Mouse (Mus musculus): ENCODE results near the gene Amn. TPM values are rescaled to one million over a fixed set of nuclear protein-coding genes. Genes with fewer than 3 reads are reported as not detected.

The Amn gene
- 127 and 1,225 TPM in 2 replicates for polyA plus RNA-seq (2012; rRNA removed)

DNA sequence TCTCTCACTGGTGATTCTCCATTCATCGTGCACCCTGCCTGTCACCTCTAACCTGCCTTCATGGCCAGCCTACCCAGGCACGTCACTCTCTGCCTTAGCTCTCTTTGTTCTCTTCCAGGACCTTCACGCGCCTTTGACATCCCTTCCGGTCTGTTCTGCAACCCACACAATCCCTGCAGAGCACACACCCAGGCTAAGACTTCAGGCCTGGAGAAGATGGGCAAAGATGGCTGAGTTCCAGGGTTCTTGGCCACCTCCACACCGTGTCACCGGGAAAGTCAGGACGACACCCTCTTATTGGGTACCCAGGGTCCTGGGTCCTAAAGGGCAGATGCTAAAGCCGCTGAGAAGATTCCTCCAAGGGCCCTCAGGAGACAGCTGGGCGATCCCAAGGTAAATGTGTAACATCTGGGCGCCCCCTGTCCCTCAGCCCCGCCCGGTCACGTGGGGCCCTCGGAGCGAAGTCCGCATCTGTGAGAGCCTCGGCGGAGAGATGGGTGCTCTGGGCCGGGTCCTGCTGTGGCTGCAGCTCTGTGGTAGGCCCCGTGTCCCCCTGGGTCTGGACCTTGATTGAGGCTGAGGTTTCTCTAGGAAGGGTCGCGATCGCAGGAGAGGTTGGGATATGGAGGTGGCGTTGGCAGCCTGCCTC, at the start of gene Amn:
Gene Amn, plus strand, starts transcription at position 467 of the 649 bp plus-strand sequence.
- peaks cover 12% of the 10 kb centered on the region; the same call in 1 of the 2 replicates for H3K27me3 ChIP-seq (ENCODE audit: control insufficient read depth, insufficient read depth, low read length)
- H3K4me1 ChIP-seq (ENCODE audit: control insufficient read depth, insufficient read depth, insufficient read length, low read length) = peaks cover 42% of the 10 kb centered on the region

DNA sequence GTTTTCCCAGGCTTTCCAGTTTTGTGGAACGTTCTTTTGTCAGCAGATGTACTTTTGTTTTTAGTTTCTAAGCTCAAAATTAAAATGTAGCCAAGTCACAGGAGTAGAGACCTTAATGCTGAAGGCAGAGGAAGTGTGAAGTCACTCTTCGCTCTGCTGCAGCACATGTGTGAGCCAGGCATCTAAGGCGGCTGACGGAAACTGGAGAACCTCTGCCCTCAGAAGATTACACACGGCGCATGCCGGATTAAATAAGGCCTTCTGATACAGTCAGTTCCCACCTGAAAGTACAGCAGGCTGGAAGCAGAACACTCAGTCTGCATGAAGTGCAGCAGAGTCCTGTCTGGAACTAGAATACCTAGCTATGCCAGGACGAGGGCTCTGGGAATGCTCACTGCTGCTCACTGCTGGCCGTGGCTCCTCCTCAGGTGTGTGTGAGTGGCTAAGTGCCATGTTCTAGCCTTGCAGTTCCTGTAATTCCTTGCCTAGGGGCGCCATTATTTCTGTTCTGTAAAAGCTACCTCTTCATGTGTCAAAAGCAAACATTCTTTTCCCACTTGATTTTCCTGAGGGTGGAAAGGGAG, 45.6 kb upstream of the Amn start:
- peaks cover 18% of the 10 kb centered on the region for H3K36me3 ChIP-seq (ENCODE audit: control insufficient read depth, insufficient read depth, low read length)
- no peaks in the 10 kb centered on the region for H3K27me3 ChIP-seq (ENCODE audit: control insufficient read depth, insufficient read depth, low read length)

More for the DNA sequence above, at the start of gene Amn:
- Histone ChIP-seq H3K36me3 (ENCODE audit: control insufficient read depth, insufficient read depth, low read length) (peaks cover 20% of the 10 kb centered on the region), H3K27ac (ENCODE audit: insufficient read depth, low read depth, low read length) (peak within 1 kb of the TSS; percentile 62), H3K4me3 (ENCODE audit: low read depth, low read length) (peak within 1 kb of the TSS; percentile 75)
- no peak for TF ChIP-seq CTCF (IDR thresholded peaks at IDR 0.05; ENCODE audit: extremely low read depth, insufficient read length, insufficient replicate concordance, low read depth, low read length)
- peak; percentile 73 for TF ChIP-seq POLR2A (IDR thresholded peaks at IDR 0.05; ENCODE audit: low read depth, low read length)
- WGBS = 14% methylated on average over 25 of the region's 25 CpGs

DNA sequence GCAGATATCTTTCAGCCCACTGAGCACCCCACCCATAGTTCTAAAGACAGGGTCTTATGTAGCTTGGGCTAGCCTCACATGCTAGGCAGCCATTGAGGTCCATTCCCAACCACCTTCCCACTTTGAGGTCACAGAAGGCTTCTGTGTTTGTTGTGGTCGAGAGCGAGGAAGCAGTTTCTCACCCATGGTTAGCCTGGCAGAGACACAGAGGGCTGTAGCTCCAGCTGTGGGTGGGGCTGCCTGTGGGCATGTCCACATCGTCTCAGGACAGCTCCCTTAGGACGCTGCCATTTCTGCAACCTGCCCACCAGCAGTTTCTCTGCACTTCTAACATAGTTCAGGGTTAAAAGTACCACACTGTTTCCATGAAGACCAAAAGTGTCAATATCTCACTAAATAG, 43.5 kb upstream of the Amn start:
- no peak overlapping the region for H3K27ac ChIP-seq (ENCODE audit: insufficient read depth, low read depth, low read length)
- H3K36me3 ChIP-seq (ENCODE audit: control insufficient read depth, insufficient read depth, low read length) = peaks cover 5% of the 10 kb centered on the region
- 72% methylated on average over 4 of the region's 4 CpGs for WGBS
- no peak for TF ChIP-seq POLR2A (IDR thresholded peaks at IDR 0.05; ENCODE audit: low read depth, low read length)
- no peak for TF ChIP-seq CTCF (IDR thresholded peaks at IDR 0.05; ENCODE audit: extremely low read depth, insufficient read length, insufficient replicate concordance, low read depth, low read length)
- no peak overlapping the region for H3K4me3 ChIP-seq (ENCODE audit: low read depth, low read length)
- no peaks in the 10 kb centered on the region for H3K4me1 ChIP-seq (ENCODE audit: control insufficient read depth, insufficient read depth, insufficient read length, low read length)
- no peaks in the 10 kb centered on the region for H3K27me3 ChIP-seq (ENCODE audit: control insufficient read depth, insufficient read depth, low read length)

More for the DNA sequence above, 45.6 kb upstream of the Amn start:
- no peak for TF ChIP-seq CTCF (IDR thresholded peaks at IDR 0.05; ENCODE audit: extremely low read depth, insufficient read length, insufficient replicate concordance, low read depth, low read length)
- no peak for TF ChIP-seq POLR2A (IDR thresholded peaks at IDR 0.05; ENCODE audit: low read depth, low read length)
- 82% methylated on average over 10 of the region's 10 CpGs for WGBS
- no peak overlapping the region for H3K4me3 ChIP-seq (ENCODE audit: low read depth, low read length)
- H3K27ac ChIP-seq (ENCODE audit: insufficient read depth, low read depth, low read length) = no peak overlapping the region
- no peaks in the 10 kb centered on the region for H3K4me1 ChIP-seq (ENCODE audit: control insufficient read depth, insufficient read depth, insufficient read length, low read length)

DNA sequence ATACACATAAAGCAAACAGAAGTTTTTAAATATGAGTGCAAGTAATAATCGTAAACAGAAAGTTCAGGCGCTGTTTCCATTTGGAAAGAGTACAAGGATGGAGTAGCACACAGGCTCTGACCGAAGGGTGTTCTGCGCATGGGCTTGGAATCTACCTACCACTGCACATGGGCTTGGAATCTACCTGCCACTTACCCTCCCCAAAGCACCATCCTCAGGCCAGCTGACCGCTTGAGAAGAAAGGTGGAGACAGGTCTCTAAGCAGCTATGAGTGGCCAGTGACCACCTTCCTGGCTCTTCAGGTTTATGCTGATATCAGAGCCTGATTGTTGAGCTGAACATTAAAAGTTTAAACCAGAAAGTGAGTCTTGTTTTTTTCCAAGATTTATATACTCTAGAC, 42.4 kb upstream of the Amn start:
- Histone ChIP-seq H3K4me1 (ENCODE audit: control insufficient read depth, insufficient read depth, insufficient read length, low read length) (peaks cover under 1% of the 10 kb centered on the region; the same call in 1 of the 2 replicates), H3K27ac (ENCODE audit: insufficient read depth, low read depth, low read length) (no peak overlapping the region), H3K27me3 (ENCODE audit: control insufficient read depth, insufficient read depth, low read length) (no peaks in the 10 kb centered on the region), H3K36me3 (ENCODE audit: control insufficient read depth, insufficient read depth, low read length) (peaks cover 3% of the 10 kb centered on the region), H3K4me3 (ENCODE audit: low read depth, low read length) (no peak overlapping the region)
- 90% methylated on average over 5 of the region's 5 CpGs for WGBS
- TF ChIP-seq POLR2A (IDR thresholded peaks at IDR 0.05; ENCODE audit: low read depth, low read length) = no peak

DNA sequence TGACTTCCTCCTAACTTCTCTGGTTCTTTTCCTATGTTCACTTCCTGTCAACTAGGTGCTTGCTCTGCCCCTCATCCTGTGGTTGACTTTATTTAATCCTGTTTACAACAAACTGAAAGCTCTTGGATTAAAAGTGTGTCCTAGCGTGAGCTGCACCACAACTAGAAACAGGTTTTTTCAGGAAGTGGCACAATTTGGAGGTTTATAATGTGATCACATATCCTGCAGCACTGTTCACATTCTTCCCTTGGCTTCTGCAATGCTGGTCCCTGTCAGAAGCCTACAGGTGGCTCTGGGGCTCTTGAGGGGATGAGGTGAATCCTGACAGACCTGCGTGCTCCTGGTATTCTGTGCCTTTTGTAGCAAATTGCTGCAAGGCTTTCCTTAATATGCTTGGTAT, 40.1 kb upstream of the Amn start:
- WGBS = 92% methylated on average over 2 of the region's 2 CpGs
- Histone ChIP-seq H3K4me1 (ENCODE audit: control insufficient read depth, insufficient read depth, insufficient read length, low read length) (peaks cover 11% of the 10 kb centered on the region), H3K36me3 (ENCODE audit: control insufficient read depth, insufficient read depth, low read length) (peaks cover 3% of the 10 kb centered on the region), H3K4me3 (ENCODE audit: low read depth, low read length) (no peak overlapping the region), H3K27me3 (ENCODE audit: control insufficient read depth, insufficient read depth, low read length) (no peaks in the 10 kb centered on the region), H3K27ac (ENCODE audit: insufficient read depth, low read depth, low read length) (no peak overlapping the region)
- TF ChIP-seq POLR2A (IDR thresholded peaks at IDR 0.05; ENCODE audit: low read depth, low read length) = no peak
- TF ChIP-seq CTCF (IDR thresholded peaks at IDR 0.05; ENCODE audit: extremely low read depth, insufficient read length, insufficient replicate concordance, low read depth, low read length) = no peak

DNA sequence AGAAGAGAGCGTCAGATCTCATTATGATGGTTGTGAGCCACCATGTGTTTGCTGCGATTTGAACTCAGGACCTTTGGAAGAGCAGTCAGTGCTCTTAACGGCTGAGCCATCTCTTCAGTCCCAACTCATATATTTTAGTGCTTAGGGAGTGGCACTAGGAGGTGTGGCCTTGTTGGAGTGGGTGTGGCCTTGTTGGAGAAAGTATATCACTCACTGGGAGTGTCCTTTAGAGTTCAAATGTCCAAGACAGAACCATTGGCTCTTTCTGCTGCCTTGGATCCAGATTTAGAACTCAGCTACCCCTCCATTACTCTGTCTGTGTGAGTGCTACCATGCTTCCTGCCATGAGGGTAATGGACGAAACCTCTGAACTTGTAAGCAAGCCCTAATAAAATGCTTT, 37.1 kb upstream of the Amn start:
- H3K4me1 ChIP-seq (ENCODE audit: control insufficient read depth, insufficient read depth, insufficient read length, low read length) = peaks cover 11% of the 10 kb centered on the region
- TF ChIP-seq CTCF (IDR thresholded peaks at IDR 0.05; ENCODE audit: extremely low read depth, insufficient read length, insufficient replicate concordance, low read depth, low read length) (no peak), POLR2A (IDR thresholded peaks at IDR 0.05; ENCODE audit: low read depth, low read length) (no peak)
- no peak overlapping the region for H3K4me3 ChIP-seq (ENCODE audit: low read depth, low read length)
- WGBS = 68% methylated on average over 4 of the region's 4 CpGs
- no peaks in the 10 kb centered on the region for H3K27me3 ChIP-seq (ENCODE audit: control insufficient read depth, insufficient read depth, low read length)
- H3K36me3 ChIP-seq (ENCODE audit: control insufficient read depth, insufficient read depth, low read length) = peaks cover 11% of the 10 kb centered on the region
- H3K27ac ChIP-seq (ENCODE audit: insufficient read depth, low read depth, low read length) = peak overlapping the region; percentile 51

DNA sequence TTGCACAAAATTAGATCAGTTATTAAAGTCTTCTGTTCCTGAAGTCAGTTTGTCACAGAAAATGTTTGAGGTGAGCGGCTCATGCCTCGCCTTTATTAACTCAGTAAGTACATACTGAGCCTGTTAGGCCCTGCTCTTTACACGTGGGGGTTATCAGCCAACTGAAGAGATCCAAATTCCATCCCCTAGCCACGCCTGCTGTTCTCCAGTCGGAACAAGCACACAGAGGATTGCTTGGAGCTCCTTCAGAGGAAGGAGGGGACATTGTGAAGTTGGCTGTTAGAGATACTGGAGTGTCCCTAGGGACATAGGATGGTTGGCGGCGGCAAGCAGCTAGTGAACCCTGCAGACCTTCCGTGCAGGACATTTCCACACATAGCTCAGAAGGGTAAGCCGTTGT, 36.5 kb upstream of the Amn start:
- Histone ChIP-seq H3K27me3 (ENCODE audit: control insufficient read depth, insufficient read depth, low read length) (no peaks in the 10 kb centered on the region), H3K4me3 (ENCODE audit: low read depth, low read length) (no peak overlapping the region), H3K27ac (ENCODE audit: insufficient read depth, low read depth, low read length) (peak overlapping the region; percentile 51), H3K4me1 (ENCODE audit: control insufficient read depth, insufficient read depth, insufficient read length, low read length) (peaks cover 11% of the 10 kb centered on the region), H3K36me3 (ENCODE audit: control insufficient read depth, insufficient read depth, low read length) (peaks cover 14% of the 10 kb centered on the region)
- 60% methylated on average over 9 of the region's 9 CpGs for WGBS
- TF ChIP-seq CTCF (IDR thresholded peaks at IDR 0.05; ENCODE audit: extremely low read depth, insufficient read length, insufficient replicate concordance, low read depth, low read length) = no peak
- no peak for TF ChIP-seq POLR2A (IDR thresholded peaks at IDR 0.05; ENCODE audit: low read depth, low read length)
